Mouse (Mus musculus) heart, adult 2 months (tissue): ENCODE data around the gene Gpd2. TPM values are rescaled to one million over a fixed set of nuclear protein-coding genes. Genes with fewer than 3 reads are reported as not detected.

Experiments
- DNase-seq, 2 experiments: peaks; one replicate each; pipeline ENCODE4 v3.0.0; 2021
- H3K27ac ChIP-seq: fragments of 200-600 bp; 2 replicates; pipeline ENCODE4 v1.8.1; 2022
- H3K27me3 ChIP-seq: fragments of 200-500 bp; 2 replicates; pipeline ENCODE4 v1.6.1; 2012; ENCODE audit warnings: mild to moderate bottlenecking, low read length, inconsistent platforms, mixed read lengths; ENCODE audit not compliant: control insufficient read depth, insufficient read depth
- H3K36me3 ChIP-seq: fragments of 200-500 bp; 2 replicates; pipeline ENCODE4 v1.6.1; 2012; ENCODE audit warnings: low read length, inconsistent platforms; ENCODE audit not compliant: control insufficient read depth, insufficient read depth
- H3K4me1 ChIP-seq: fragments of 200-500 bp; 2 replicates; pipeline ENCODE4 v1.6.1; 2011; ENCODE audit warnings: low read length; ENCODE audit not compliant: control insufficient read depth, insufficient read depth
- H3K4me3 ChIP-seq: fragments of 200-600 bp; 2 replicates; pipeline ENCODE4 v1.8.1; 2022
- H3K79me2 ChIP-seq: fragments of 200-500 bp; replicated peaks from 2 replicates; pipeline ENCODE4 v1.6.1; 2012; ENCODE audit warnings: mild to moderate bottlenecking, inconsistent platforms, low read length, moderate library complexity, mixed read lengths; ENCODE audit not compliant: control insufficient read depth, insufficient read depth
- H3K9ac ChIP-seq: fragments of 200-500 bp; 2 replicates; pipeline ENCODE4 v1.6.1; 2012; ENCODE audit warnings: low read depth, mild to moderate bottlenecking, control low read depth, inconsistent platforms, low read length, mixed read lengths
- CTCF ChIP-seq: fragments of 200-600 bp; IDR thresholded peaks from 2 replicates; pipeline ENCODE4 v1.8.1; 2022; ENCODE audit warnings: antibody characterized with exemption, mild to moderate bottlenecking, moderate library complexity
- EP300 ChIP-seq: fragments of 200-500 bp; IDR thresholded peaks from 2 replicates; pipeline ENCODE4 v1.6.1; 2011; ENCODE audit warnings: low read depth, low read length, control low read depth; ENCODE audit not compliant: insufficient read depth
- POLR2A ChIP-seq: fragments of 200-500 bp; IDR thresholded peaks from 2 replicates; pipeline ENCODE4 v1.6.1; 2011; ENCODE audit warnings: mild to moderate bottlenecking, low read depth, low read length, control low read depth; ENCODE audit not compliant: insufficient read depth
- WGBS: fragments of 180-500 bp; shearing (Covaris S2); methylation state at CpG from one replicate; pipeline ENCODE4 v1.1.7; 2018; 5-methylcytosine and 5-hydroxymethylcytosine counted together
- intact Hi-C: fragments of 180-260 bp; cut with DNase I; formaldehyde crosslinking; loops from one replicate; pipeline ENCODE4 v1.15.1; 2025
- long read RNA-seq: library from polyadenylated mRNA; stranded (forward); transcript quantifications from one replicate; pipeline ENCODE4 v2.0.0, GENCODE M21; 2021
- polyA plus RNA-seq: library from polyadenylated mRNA; depleted of rRNA; stranded (reverse); fragments of >200 nt; gene quantifications from 2 replicates; pipeline ENCODE4 v1.2.3, GENCODE M21; 2012; rRNA removed
- total RNA-seq, 2 experiments: library from RNA; stranded (reverse); gene quantifications; 2 replicates each; pipeline ENCODE4 v1.2.3; 2021

Gene Gpd2
- total RNA-seq: 10 to 100 TPM; 13.1 to 16.0 TPM
- polyA plus RNA-seq: 8.7 and 10.1 TPM in 2 replicates
- long read RNA-seq, full-length matches to known transcripts: 4 of 6 reads
- long read RNA-seq, partial matches to known transcripts: 0 of 6 reads
- long read RNA-seq, other reads (novel, unspliced or antisense): 2 of 6 reads

DNA sequence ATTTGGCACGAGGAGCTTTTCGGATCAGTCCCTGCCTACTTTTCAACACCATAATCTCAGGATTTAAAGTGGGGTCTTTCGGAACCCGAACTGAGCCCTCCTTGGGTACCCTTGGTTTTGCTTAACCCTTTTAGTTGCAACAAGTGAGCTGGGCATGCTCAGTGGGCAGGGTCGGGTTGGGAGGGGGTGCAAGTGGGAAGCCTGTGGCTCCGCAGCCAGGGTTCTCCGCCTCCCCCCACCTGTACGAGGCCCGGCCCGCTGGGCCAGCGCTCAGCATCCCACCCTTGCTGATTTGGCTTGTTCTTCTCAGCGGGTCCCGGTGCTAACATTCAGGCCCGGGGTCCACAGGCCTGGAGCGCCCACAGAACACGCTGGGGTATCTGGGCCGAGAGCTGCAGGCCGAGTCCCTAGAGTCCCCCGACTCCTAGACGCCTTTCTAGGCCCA is at the start of gene Gpd2:
Gpd2 (plus strand) TSS at position 161 of the 445 bp plus-strand sequence.
- WGBS: 9% methylated on average over 20 of the region's 20 CpGs
- TF ChIP-seq POLR2A (no peak), EP300 (no peak), CTCF (no peak)
- intact Hi-C loops: loop anchor here (10.0 kb wide), 1 partner anchor 123 kb away; no protein-coding TSS in a partner anchor

DNA sequence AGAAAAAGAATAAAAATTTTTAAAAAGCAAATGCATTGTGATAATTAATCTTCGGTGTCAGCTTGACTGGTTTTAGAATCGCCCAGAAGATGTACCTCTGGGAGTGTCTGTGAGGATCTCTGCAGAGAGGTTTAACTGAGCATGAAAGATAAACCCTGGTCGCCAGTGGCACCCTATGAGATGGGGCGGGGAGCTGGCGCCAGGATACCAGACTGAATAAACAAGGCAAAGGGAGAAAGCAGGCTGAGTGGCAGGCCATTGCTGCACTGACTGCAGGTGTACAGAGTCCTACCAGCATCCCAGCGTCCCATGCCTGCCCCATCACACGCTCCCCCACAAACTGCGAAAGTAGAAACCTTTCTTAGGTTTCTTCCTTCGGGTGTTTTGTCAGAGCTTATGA is 49.2 kb upstream of the Gpd2 start:
- H3K27me3 ChIP-seq: no peaks in the 10 kb centered on the region
- intact Hi-C loops: no loop called here
- H3K4me1 ChIP-seq: no peaks in the 10 kb centered on the region
- no peak overlapping the region for H3K27ac ChIP-seq
- no peak overlapping the region for H3K4me3 ChIP-seq
- TF ChIP-seq CTCF: no peak
- TF ChIP-seq EP300: no peak
- TF ChIP-seq POLR2A: no peak
- no peak for DNase-seq
- 70% methylated on average over 9 of the region's 9 CpGs for WGBS
- no peaks in the 10 kb centered on the region for H3K79me2 ChIP-seq
- H3K9ac ChIP-seq: no peak overlapping the region
- no peaks in the 10 kb centered on the region for H3K36me3 ChIP-seq

More for the DNA sequence above, at the start of gene Gpd2:
- Histone ChIP-seq H3K9ac (peak within 1 kb of the TSS; percentile 91), H3K79me2 (no peaks in the 10 kb centered on the region), H3K4me3 (peak within 1 kb of the TSS; percentile 62), H3K4me1 (no peaks in the 10 kb centered on the region), H3K36me3 (no peaks in the 10 kb centered on the region), H3K27me3 (no peaks in the 10 kb centered on the region), H3K27ac (peak within 1 kb of the TSS; percentile 86)
- no peak for DNase-seq

DNA sequence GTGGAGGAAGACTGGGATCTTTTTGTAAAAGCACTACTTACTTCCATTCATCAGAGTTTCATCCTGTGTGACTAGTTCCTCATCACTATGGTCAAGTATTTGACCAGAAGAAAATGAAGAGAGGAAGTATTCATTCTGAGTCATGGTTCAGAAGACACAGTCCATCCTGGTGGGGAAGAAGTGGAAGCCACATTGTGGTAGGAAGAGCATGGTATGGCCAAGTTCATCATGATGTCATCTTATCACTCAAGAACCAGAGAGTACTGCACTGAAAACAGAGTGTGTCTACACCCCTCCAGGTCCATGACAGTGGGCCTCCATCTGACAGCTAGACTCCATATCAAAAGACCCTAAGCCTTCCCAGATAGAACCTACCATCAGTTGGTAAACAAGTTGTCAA is 46.6 kb upstream of the Gpd2 start:
- Histone ChIP-seq H3K27me3 (no peaks in the 10 kb centered on the region), H3K36me3 (no peaks in the 10 kb centered on the region), H3K4me1 (no peaks in the 10 kb centered on the region), H3K79me2 (no peaks in the 10 kb centered on the region), H3K4me3 (no peak overlapping the region), H3K27ac (no peak overlapping the region), H3K9ac (no peak overlapping the region)
- DNase-seq: no peak
- intact Hi-C loops: no loop called here
- TF ChIP-seq CTCF: no peak
- no peak for TF ChIP-seq POLR2A

DNA sequence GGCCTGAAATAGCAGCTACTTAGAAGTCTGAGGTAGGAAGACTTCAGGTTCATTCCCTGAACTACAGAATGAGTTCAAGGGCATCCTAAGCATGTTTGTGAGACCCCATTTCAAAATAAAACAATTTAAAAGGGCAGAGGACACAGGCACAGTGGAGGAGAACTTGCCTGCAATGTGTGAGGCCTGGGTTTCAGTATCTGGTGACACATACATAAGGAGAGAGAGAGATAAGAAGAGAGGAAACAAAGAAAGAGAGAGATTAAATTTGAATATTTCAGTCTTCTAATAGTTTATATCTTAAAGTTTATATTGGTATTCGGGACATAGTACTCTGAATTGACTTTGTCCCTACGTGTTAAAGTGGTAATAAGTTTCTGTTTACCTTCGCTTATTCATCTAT is 38.4 kb upstream of the Gpd2 start:
- H3K79me2 ChIP-seq: no peaks in the 10 kb centered on the region
- no peak overlapping the region for H3K9ac ChIP-seq
- H3K27ac ChIP-seq: no peak overlapping the region
- WGBS: 86% methylated on average over 3 of the region's 3 CpGs
- no peaks in the 10 kb centered on the region for H3K36me3 ChIP-seq
- intact Hi-C loops: no loop called here
- no peaks in the 10 kb centered on the region for H3K4me1 ChIP-seq
- H3K27me3 ChIP-seq: no peaks in the 10 kb centered on the region
- TF ChIP-seq EP300 (no peak), POLR2A (no peak), CTCF (no peak)
- DNase-seq: no peak
- H3K4me3 ChIP-seq: no peak overlapping the region

DNA sequence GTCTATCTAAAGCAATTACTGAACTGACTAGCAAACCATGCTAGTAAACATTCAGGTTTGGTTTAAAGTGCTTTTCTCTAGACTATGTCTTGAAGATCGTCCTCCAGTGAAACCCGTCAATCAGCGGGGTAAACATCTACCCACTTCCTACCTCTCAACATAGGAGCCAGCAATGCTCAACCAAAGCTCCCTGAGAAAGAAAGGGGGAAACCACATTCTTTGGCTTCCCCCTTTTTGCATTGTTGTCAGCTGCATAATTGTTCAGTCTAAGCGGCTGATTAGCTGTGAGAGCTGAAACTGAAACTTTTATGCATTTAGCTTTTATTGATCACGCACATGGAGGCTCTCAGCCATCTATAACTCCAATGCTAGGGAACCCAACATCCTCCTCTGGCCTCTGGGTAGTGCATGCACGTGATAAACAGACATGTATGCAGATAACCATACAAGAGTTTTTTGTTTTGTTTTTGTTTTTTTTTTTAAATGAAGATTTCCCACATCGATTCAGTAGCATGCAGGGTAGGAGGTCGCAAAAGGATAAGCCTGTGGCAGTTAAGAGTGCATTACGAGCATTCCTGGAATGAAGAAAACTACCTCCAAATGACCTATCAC is 28.9 kb upstream of the Gpd2 start:
- intact Hi-C loops: no loop called here
- Histone ChIP-seq H3K4me1 (no peaks in the 10 kb centered on the region), H3K27me3 (no peaks in the 10 kb centered on the region), H3K79me2 (no peaks in the 10 kb centered on the region), H3K36me3 (no peaks in the 10 kb centered on the region), H3K9ac (no peak overlapping the region), H3K27ac (no peak overlapping the region), H3K4me3 (no peak overlapping the region)
- 82% methylated on average over 9 of the region's 9 CpGs for WGBS
- no peak for DNase-seq
- no peak for TF ChIP-seq EP300

DNA sequence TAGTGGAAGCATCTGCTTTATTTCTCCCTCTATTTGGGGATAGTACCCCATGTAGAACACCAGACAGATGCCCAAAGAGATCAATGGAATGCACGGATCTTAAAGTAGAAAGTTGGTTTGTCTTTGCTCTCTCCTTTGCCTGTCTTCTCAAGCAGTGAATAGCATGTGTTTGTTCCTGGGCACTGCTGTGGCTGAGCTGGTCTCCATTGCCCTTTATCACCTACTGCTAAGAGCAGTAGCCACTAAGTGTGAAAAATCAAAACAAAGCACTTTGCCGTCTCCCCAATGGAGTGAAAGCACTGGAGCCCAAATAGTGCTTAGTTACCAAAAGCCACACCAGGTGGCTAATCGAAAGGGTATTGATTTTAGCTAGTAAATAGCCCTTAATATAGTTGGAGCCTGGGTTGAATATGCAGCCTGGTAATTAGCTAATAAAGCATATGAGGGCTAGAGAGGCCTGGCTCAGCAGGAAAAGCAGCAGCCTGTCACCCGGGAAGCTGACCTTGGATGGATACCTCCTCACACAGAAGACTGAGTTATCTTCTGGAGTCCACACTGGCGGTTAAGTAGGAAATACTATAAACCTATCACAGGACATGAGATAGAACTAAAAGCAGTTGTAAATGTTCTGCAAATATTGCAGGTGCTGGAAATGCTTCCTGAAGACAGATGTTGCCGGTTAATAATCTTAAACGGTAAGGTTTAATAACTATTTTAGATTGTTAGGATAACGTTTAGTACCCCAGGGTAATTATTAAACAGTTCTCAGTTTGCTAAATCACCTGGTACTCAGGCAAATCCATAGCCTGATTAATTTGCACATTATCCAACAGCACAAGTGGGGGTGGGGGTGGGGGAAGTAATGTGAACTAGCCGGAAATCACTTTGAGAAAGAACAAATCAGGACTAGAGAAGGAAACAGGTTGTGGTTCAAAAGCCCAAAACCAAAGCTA is 26.1 kb upstream of the Gpd2 start:
- Histone ChIP-seq H3K4me1 (no peaks in the 10 kb centered on the region), H3K36me3 (no peaks in the 10 kb centered on the region), H3K4me3 (no peak overlapping the region), H3K27ac (no peak overlapping the region), H3K9ac (no peak overlapping the region), H3K79me2 (no peaks in the 10 kb centered on the region), H3K27me3 (no peaks in the 10 kb centered on the region)
- TF ChIP-seq EP300 (no peak), POLR2A (no peak), CTCF (no peak)
- no peak for DNase-seq
- WGBS: 77% methylated on average over 9 of the region's 9 CpGs
- intact Hi-C loops: no loop called here
